Mouse (Mus musculus) kidney, embryonic 15.5 days (tissue): ENCODE results near the gene March9. TPM values are rescaled to one million over a fixed set of nuclear protein-coding genes. Genes with fewer than 3 reads are reported as not detected.
"Not testable (repeated sequence)": the region's sequence is repeated elsewhere in the genome, so short reads cannot be mapped to it uniquely, and the experiment has no call there.

Source experiments
- ATAC-seq: fragments of 200-750 bp; cut with Nextera tagmentation; replicated peaks from 2 replicates; pipeline ENCODE4 v1.8.0; 2017; ENCODE audit warnings: moderate TSS enrichment; ENCODE audit not compliant: low FRiP score
- H3K27ac ChIP-seq: fragments of 300-500 bp; sonication (generic); 2 replicates; pipeline ENCODE4 v1.5.1; 2015; ENCODE audit warnings: mild to moderate bottlenecking, inconsistent platforms
- H3K27me3 ChIP-seq: fragments of 300-500 bp; sonication (generic); 2 replicates; pipeline ENCODE4 v1.6.1; 2015; ENCODE audit warnings: inconsistent platforms
- H3K36me3 ChIP-seq: fragments of 300-500 bp; sonication (generic); 2 replicates; pipeline ENCODE4 v1.6.1; 2015; ENCODE audit warnings: inconsistent platforms
- H3K4me1 ChIP-seq: fragments of 300-500 bp; sonication (generic); 2 replicates; pipeline ENCODE4 v1.6.1; 2015; ENCODE audit warnings: inconsistent platforms
- H3K4me2 ChIP-seq: fragments of 300-500 bp; sonication (generic); 2 replicates; pipeline ENCODE4 v1.6.1; 2015; ENCODE audit warnings: moderate library complexity, mild to moderate bottlenecking, inconsistent platforms
- H3K4me3 ChIP-seq: fragments of 300-500 bp; sonication (generic); replicated peaks from 2 replicates; pipeline ENCODE4 v1.5.1; 2015; ENCODE audit warnings: mild to moderate bottlenecking, inconsistent platforms
- H3K9ac ChIP-seq: fragments of 300-500 bp; sonication (generic); 2 replicates; pipeline ENCODE4 v1.6.1; 2015; ENCODE audit warnings: mild to moderate bottlenecking, inconsistent platforms
- H3K9me3 ChIP-seq: fragments of 300-500 bp; sonication (generic); replicated peaks from 2 replicates; pipeline ENCODE4 v1.6.1; 2016; ENCODE audit warnings: inconsistent platforms
- WGBS: fragments of 180-500 bp; shearing (Covaris S2); methylation state at CpG from one replicate; pipeline ENCODE4 v1.1.7; 2015; ENCODE audit warnings: mixed read lengths; 5-methylcytosine and 5-hydroxymethylcytosine counted together
- polyA plus RNA-seq: library from polyadenylated mRNA; unstranded; fragments of >200 nt; fragmentation: Nextera tagmentation; extraction: Ambion mirVana; gene quantifications from 2 replicates; pipeline ENCODE4 v1.2.1, GENCODE M21; 2015

March9 gene
- polyA plus RNA-seq, 1 experiment from 2014 or later = 1.1 TPM

GRCm38 (mm10) chr10:127068360-127069038 is 8.5 kb upstream of the March9 start:
- H3K4me2 ChIP-seq = peak overlapping the region; percentile 89
- no peak for ATAC-seq
- 73% methylated on average over 9 of the region's 9 CpGs for WGBS
- peaks cover 44% of the 10 kb centered on the region for H3K36me3 ChIP-seq
- no peaks in the 10 kb centered on the region for H3K27me3 ChIP-seq
- peak overlapping the region; percentile 58 for H3K4me3 ChIP-seq
- peaks cover 41% of the 10 kb centered on the region for H3K4me1 ChIP-seq
- H3K27ac ChIP-seq = peak overlapping the region; percentile 92
- H3K9ac ChIP-seq = peak overlapping the region; percentile 63; the same call in 1 of the 2 replicates
- H3K9me3 ChIP-seq = no peaks in the 10 kb centered on the region

DNA sequence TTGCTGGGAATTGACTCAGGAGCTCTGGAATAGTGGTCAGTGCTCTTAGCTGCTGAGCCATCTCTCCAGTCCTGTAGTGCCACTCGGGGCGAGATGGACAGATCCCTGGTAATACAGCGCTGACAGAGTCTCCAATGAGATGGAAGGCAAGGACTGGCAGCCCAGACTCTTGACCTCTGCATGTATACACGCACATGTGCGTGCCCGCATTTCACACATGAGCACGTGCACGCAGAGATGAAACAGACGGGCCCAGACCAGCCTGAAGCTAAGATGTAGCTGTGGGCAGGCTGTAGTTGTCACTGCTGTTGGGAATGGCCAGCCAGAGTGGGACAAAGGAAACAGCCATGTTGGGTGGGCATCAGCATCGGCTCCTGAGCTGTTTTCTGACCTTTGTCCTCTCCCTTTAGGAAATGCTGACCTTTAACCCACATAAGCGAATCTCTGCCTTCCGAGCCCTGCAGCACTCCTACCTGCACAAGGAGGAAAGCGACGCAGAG is 6.6 kb upstream of the March9 start:
- H3K4me2 ChIP-seq = no peak overlapping the region
- 89% methylated on average over 14 of the region's 14 CpGs for WGBS
- no peak overlapping the region for H3K9ac ChIP-seq
- H3K36me3 ChIP-seq = peaks cover 44% of the 10 kb centered on the region
- no peaks in the 10 kb centered on the region for H3K9me3 ChIP-seq
- H3K27ac ChIP-seq = no peak overlapping the region
- H3K4me1 ChIP-seq = peaks cover 47% of the 10 kb centered on the region
- H3K27me3 ChIP-seq = peaks cover 5% of the 10 kb centered on the region
- H3K4me3 ChIP-seq = no peak overlapping the region
- ATAC-seq = no peak

DNA sequence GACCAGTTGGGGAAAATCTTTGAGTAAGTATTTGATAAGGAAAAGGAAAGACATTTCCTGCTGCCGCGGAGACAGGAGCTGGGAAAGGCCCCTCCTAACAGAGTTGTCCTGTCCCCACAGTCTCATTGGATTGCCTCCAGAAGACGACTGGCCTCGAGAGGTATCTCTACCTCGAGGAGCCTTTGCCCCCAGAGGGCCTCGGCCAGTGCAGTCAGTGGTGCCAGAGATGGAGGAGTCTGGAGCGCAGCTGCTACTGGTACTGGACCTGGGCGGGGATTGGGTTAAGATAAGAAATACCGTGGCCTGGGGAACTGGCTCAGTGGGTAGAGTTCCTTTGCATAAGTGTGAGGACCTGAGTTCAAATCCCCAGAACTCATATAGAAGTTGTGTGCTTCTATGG is 6.0 kb upstream of the March9 start:
- peaks cover 46% of the 10 kb centered on the region for H3K4me1 ChIP-seq
- no peak for ATAC-seq
- 82% methylated on average over 9 of the region's 9 CpGs for WGBS
- no peak overlapping the region for H3K4me2 ChIP-seq
- H3K27ac ChIP-seq = no peak overlapping the region
- H3K4me3 ChIP-seq = no peak overlapping the region
- H3K36me3 ChIP-seq = peaks cover 44% of the 10 kb centered on the region
- H3K9me3 ChIP-seq = no peaks in the 10 kb centered on the region
- H3K9ac ChIP-seq = no peak overlapping the region
- peaks cover 11% of the 10 kb centered on the region for H3K27me3 ChIP-seq

GRCm38 (mm10) chr10:127063913-127064870 is 4.2 kb upstream of the March9 start:
- Histone ChIP-seq H3K27me3 (peaks cover 23% of the 10 kb centered on the region), H3K9me3 (no peaks in the 10 kb centered on the region), H3K4me1 (peaks cover 53% of the 10 kb centered on the region), H3K4me3 (peak overlapping the region; percentile 89), H3K36me3 (peaks cover 44% of the 10 kb centered on the region), H3K4me2 (peak overlapping the region; percentile 77), H3K27ac (peak overlapping the region; percentile 88), H3K9ac (peak overlapping the region; percentile 96)
- no peak for ATAC-seq
- WGBS = 11% methylated on average over 37 of the region's 37 CpGs

DNA sequence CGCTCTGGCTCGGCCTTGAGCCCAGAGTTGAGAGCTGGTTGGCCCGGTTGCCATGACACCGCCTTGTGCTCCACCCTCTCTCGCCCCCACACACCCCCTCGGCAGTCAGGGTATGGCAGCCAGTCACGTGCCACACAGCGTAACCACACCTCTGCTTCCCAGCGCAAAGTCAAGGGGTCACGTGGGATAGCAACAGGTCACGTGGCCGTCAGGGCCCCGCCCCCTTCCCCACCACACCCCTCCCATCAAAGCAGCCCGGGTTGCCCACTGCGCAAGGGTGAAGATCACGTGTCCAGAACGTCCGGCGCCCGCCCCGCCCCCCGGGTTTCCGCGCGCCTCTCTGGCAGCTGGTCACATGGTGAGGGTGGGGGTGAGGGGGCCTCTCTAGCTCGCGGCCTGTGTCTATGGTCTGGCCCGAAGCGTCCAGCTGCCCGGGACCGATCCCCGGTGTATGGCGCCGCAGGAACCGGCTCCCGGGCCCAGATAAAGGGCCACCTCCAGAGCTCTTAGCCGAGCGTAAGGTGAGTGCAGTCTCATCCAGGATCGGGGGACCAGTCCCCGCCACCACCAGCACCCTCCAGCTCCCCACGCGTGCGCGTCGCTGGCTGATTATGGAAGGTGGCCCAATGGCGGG is 3.4 kb upstream of the March9 start, which contains the start of gene Cdk4:
Gene Cdk4, plus strand, starts transcription at position 296 of the 634 bp plus-strand sequence.
- peaks cover 39% of the 10 kb centered on the region for H3K36me3 ChIP-seq
- H3K9ac ChIP-seq = peak within 1 kb of the TSS; percentile 96
- ATAC-seq = peak; percentile 92
- H3K4me3 ChIP-seq = peak within 1 kb of the TSS; percentile 89
- H3K27ac ChIP-seq = peak within 1 kb of the TSS; percentile 88
- H3K9me3 ChIP-seq = no peaks in the 10 kb centered on the region
- WGBS = under 1% methylated on average over 46 of the region's 46 CpGs
- peak within 1 kb of the TSS; percentile 77 for H3K4me2 ChIP-seq
- H3K27me3 ChIP-seq = peaks cover 26% of the 10 kb centered on the region
- peaks cover 53% of the 10 kb centered on the region for H3K4me1 ChIP-seq

- H3K4me1 ChIP-seq = peaks cover 52% of the 10 kb centered on the region
- H3K9me3 ChIP-seq = no peaks in the 10 kb centered on the region
- no peak overlapping the region for H3K9ac ChIP-seq
- no peak for ATAC-seq
- no peak overlapping the region for H3K4me2 ChIP-seq
- H3K27ac ChIP-seq = 0 out of 2 replicates have a peak overlapping the region, but pooled peaks have one; percentile 23
- peaks cover 27% of the 10 kb centered on the region for H3K27me3 ChIP-seq
- no peak overlapping the region for H3K4me3 ChIP-seq
- WGBS = 76% methylated on average over 5 of the region's 5 CpGs
- H3K36me3 ChIP-seq = peaks cover 33% of the 10 kb centered on the region
Observed at GRCm38 (mm10) chr10:127062503-127062902, 2.5 kb upstream of the March9 start.

DNA sequence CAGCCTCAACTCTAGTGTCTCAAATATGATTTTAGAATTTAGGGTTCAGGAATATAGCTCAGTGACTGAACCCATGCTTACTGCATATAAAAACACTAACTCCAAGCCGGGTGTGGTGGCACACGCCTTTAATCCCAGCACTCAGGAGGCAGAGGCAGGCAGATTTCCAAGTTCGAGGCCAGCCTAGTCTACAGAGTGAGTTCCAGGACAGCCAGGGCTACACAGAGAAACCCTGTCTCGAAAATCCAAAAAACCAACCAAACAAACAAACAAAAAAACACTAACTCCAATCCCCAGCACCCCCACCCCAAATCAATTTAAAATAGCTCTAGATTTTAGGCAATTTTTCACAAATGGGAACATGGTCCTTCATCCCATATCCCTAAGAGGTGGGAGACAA is 2.1 kb upstream of the March9 start:
- peaks cover 27% of the 10 kb centered on the region for H3K27me3 ChIP-seq
- H3K9ac ChIP-seq, ATAC-seq, H3K4me3 ChIP-seq, H3K9me3 ChIP-seq, H3K27ac ChIP-seq, H3K4me2 ChIP-seq: not testable (repeated sequence)
- peaks cover 52% of the 10 kb centered on the region for H3K4me1 ChIP-seq
- H3K36me3 ChIP-seq = peaks cover 33% of the 10 kb centered on the region
- WGBS = 88% methylated on average over 4 of the region's 4 CpGs

GRCm38 (mm10) chr10:127061513-127061912 is 1.5 kb upstream of the March9 start:
- Histone ChIP-seq H3K27me3 (peaks cover 27% of the 10 kb centered on the region), H3K9ac (no peak overlapping the region), H3K9me3 (no peaks in the 10 kb centered on the region), H3K36me3 (peaks cover 33% of the 10 kb centered on the region), H3K4me1 (peaks cover 52% of the 10 kb centered on the region), H3K4me2 (no peak overlapping the region), H3K4me3 (no peak overlapping the region), H3K27ac (no peak overlapping the region)
- WGBS = 74% methylated on average over 2 of the region's 2 CpGs
- ATAC-seq = no peak

GRCm38 (mm10) chr10:127061085-127061484 is 1.1 kb upstream of the March9 start:
- H3K4me2 ChIP-seq = peak overlapping the region; percentile 96; the same call in 1 of the 2 replicates
- 43% methylated on average over 5 of the region's 5 CpGs for WGBS

GRCm38 (mm10) chr10:127059174-127059967 is 613 bp downstream of the March9 start:
- Histone ChIP-seq H3K9ac (peak overlapping the region; percentile 73), H3K36me3 (peaks cover 25% of the 10 kb centered on the region), H3K27me3 (peaks cover 27% of the 10 kb centered on the region), H3K9me3 (no peaks in the 10 kb centered on the region), H3K4me3 (peak overlapping the region; percentile 85), H3K4me1 (peaks cover 36% of the 10 kb centered on the region), H3K27ac (peak overlapping the region; percentile 58), H3K4me2 (peak overlapping the region; percentile 96)
- under 1% methylated on average over 34 of the region's 92 CpGs for WGBS
- ATAC-seq = no peak

More at GRCm38 (mm10) chr10:127061085-127061484, 1.1 kb upstream of the March9 start:
- peaks cover 27% of the 10 kb centered on the region for H3K27me3 ChIP-seq
- H3K4me3 ChIP-seq = peak overlapping the region; percentile 85
- 0 out of 2 replicates have a peak overlapping the region, but pooled peaks have one; percentile 58 for H3K27ac ChIP-seq
- H3K9me3 ChIP-seq = no peaks in the 10 kb centered on the region
- no peak overlapping the region for H3K9ac ChIP-seq
- peaks cover 52% of the 10 kb centered on the region for H3K4me1 ChIP-seq
- ATAC-seq = no peak
- H3K36me3 ChIP-seq = peaks cover 33% of the 10 kb centered on the region

GRCm38 (mm10) chr10:127058708-127059107 is 1.3 kb downstream of the March9 start:
- H3K27me3 ChIP-seq = peaks cover 27% of the 10 kb centered on the region
- H3K4me1 ChIP-seq = peaks cover 36% of the 10 kb centered on the region
- peak overlapping the region; percentile 96 for H3K4me2 ChIP-seq
- WGBS = 6% methylated on average over 8 of the region's 8 CpGs
- no peak for ATAC-seq
- H3K27ac ChIP-seq = no peak overlapping the region
- no peaks in the 10 kb centered on the region for H3K9me3 ChIP-seq
- peak overlapping the region; percentile 73 for H3K9ac ChIP-seq
- H3K4me3 ChIP-seq = peak overlapping the region; percentile 85
- H3K36me3 ChIP-seq = peaks cover 25% of the 10 kb centered on the region
